In genomic region chrX:52790980-52791593, GRCm38 (mm10) we compare ENCODE assay signal across 8 mouse cellular contexts. TPM values are rescaled to one million over a fixed set of nuclear protein-coding genes. Genes with fewer than 3 reads are reported as not detected.
DNase-seq lines count a peak whose midpoint lies in the region; ATAC-seq lines count a peak whose summit lies in the region.

TSS of gene Ccdc160 (plus strand) at chrX:52791200.

- no peaks in the 10 kb centered on the region for H3K36me3 ChIP-seq in intestine, embryonic 16.5 days (ENCODE audit: control insufficient read depth, insufficient read depth, low read length)

- 13% methylated on average over 26 of the region's 26 CpGs for WGBS in intestine, embryonic 16.5 days

- peak; percentile 78 for DNase-seq in adrenal gland, postnatal 25 days
- peak; percentile 80 for DNase-seq in embryo, embryonic 9.5 days (ENCODE audit: extremely low spot score)
- peak; percentile 8 to 49 for DNase-seq in left cerebral cortex, adult 9 months (ENCODE audit: low spot score in 2 of 2)
- DNase-seq in lung, postnatal 4 days: peak; percentile 67 to 77
- peak; percentile 66 for DNase-seq in right cerebral cortex, postnatal 25 days
- DNase-seq in c-Kit-positive CD71-positive TER-119-positive erythroid progenitor cells, embryonic 14.5 days (ENCODE audit: low spot score): no peak

- H3K9ac ChIP-seq in intestine, embryonic 16.5 days (ENCODE audit: low read depth, low read length): peak within 1 kb of the TSS; percentile 41

- peak within 1 kb of the TSS; percentile 66 for H3K27ac ChIP-seq in intestine, embryonic 16.5 days (ENCODE audit: low read length)

- H3K4me3 ChIP-seq in intestine, embryonic 16.5 days (ENCODE audit: low read length): peak within 1 kb of the TSS; percentile 51

- H3K27me3 ChIP-seq in intestine, embryonic 16.5 days (replicated peaks; ENCODE audit: control insufficient read depth, insufficient read depth, low read length): no peaks in the 10 kb centered on the region

- no peaks in the 10 kb centered on the region for H3K9me3 ChIP-seq in intestine, embryonic 16.5 days (ENCODE audit: control insufficient read depth, low read length)

- peak within 1 kb of the TSS; percentile 52 for H3K4me2 ChIP-seq in intestine, embryonic 16.5 days (ENCODE audit: low read depth, low read length)

- peak; percentile 50 for ATAC-seq in granulocyte monocyte progenitor cell, adult 5-6 weeks (replicated peaks; ENCODE audit: poor library complexity, severe bottlenecking)
- ATAC-seq in intestine, embryonic 16.5 days: peak; percentile 94

- no peaks in the 10 kb centered on the region for H3K4me1 ChIP-seq in intestine, embryonic 16.5 days (ENCODE audit: control insufficient read depth, insufficient read depth, low read length)

RNA-seq across cellular contexts. Expression of gene Ccdc160, which starts in this region (rescaled TPM):
- total RNA-seq in adrenal gland, postnatal 25 days (2021): 13.6 and 14.0 TPM in 2 replicates
- not detected in 2 replicates for total RNA-seq in granulocyte monocyte progenitor cell, adult 5-6 weeks (2014; fragmentation: Nextera tagmentation)
- not detected in 2 replicates for total RNA-seq in granulocyte monocyte progenitor cell, adult 5-6 weeks (2017)
- polyA plus RNA-seq in intestine, embryonic 16.5 days (2015; fragmentation: Nextera tagmentation; extraction: Ambion mirVana): 5.7 TPM in 2 replicates

Comparison
In these comparisons a context has a peak if more than half of its experiments do, and no peak if none do; other contexts are left out.
1. RNA of gene Ccdc160 (total RNA-seq): 13.6 to 14.0 TPM in adrenal gland, postnatal 25 days; not detected in granulocyte monocyte progenitor cell, adult 5-6 weeks; every median in the first group is over 10 times any median in the second.
2. Peak in ATAC-seq in granulocyte monocyte progenitor cell, adult 5-6 weeks; RNA of the gene not detected or under 1 TPM.